Mouse (Mus musculus) brown adipose tissue, adult 24 weeks (tissue): ENCODE measurements around the gene Rcc2. TPM values are rescaled to one million over a fixed set of nuclear protein-coding genes. Genes with fewer than 3 reads are reported as not detected.

Experiments
- H3K27ac ChIP-seq: fragments of 200-500 bp; replicated peaks from 2 replicates; pipeline ENCODE4 v1.5.1; 2012; ENCODE audit warnings: low read depth, mild to moderate bottlenecking, low read length
- H3K4me1 ChIP-seq: fragments of 200-500 bp; 2 replicates; pipeline ENCODE4 v1.6.1; 2012; ENCODE audit warnings: low read length, mixed read lengths; ENCODE audit not compliant: control insufficient read depth, insufficient read depth, insufficient read length
- H3K4me3 ChIP-seq: fragments of 200-500 bp; 2 replicates; pipeline ENCODE4 v1.5.1; 2012; ENCODE audit warnings: low read depth, mild to moderate bottlenecking, low read length, moderate library complexity; ENCODE audit not compliant: insufficient read depth
- polyA plus RNA-seq: library from polyadenylated mRNA; stranded (reverse); fragments of >200 nt; gene quantifications from 2 replicates; pipeline ENCODE4 v1.2.4, GENCODE M21; 2012; ENCODE audit not compliant: missing spikeins, insufficient read depth, insufficient read length

Gene Rcc2
- polyA plus RNA-seq, result 8.8 and 9.9 TPM in 2 replicates

GRCm38 (mm10) chr4:140700269-140701018 is at the start of gene Rcc2:
Gene Rcc2, plus strand, starts transcription at chr4:140700541.
- peak within 1 kb of the TSS; percentile 100 for H3K4me3 ChIP-seq
- peaks cover 2% of the 10 kb centered on the region for H3K4me1 ChIP-seq
- peak within 1 kb of the TSS; percentile 88 for H3K27ac ChIP-seq

GRCm38 (mm10) chr4:140653835-140654583 is 46.3 kb upstream of the Rcc2 start:
- H3K27ac ChIP-seq, result no peak overlapping the region
- 0 out of 2 replicates have a peak, but pooled peaks cover 3% of the 10 kb centered on the region for H3K4me1 ChIP-seq
- no peak overlapping the region for H3K4me3 ChIP-seq

GRCm38 (mm10) chr4:140654798-140655197 is 45.5 kb upstream of the Rcc2 start:
- Histone ChIP-seq H3K4me3 (no peak overlapping the region), H3K4me1 (0 out of 2 replicates have a peak, but pooled peaks cover 3% of the 10 kb centered on the region), H3K27ac (no peak overlapping the region)

GRCm38 (mm10) chr4:140656529-140656928 is 43.8 kb upstream of the Rcc2 start:
- Histone ChIP-seq H3K4me3 (no peak overlapping the region), H3K27ac (no peak overlapping the region), H3K4me1 (0 out of 2 replicates have a peak, but pooled peaks cover 3% of the 10 kb centered on the region)

GRCm38 (mm10) chr4:140657681-140658575 is 42.4 kb upstream of the Rcc2 start:
- Histone ChIP-seq H3K4me1 (peaks cover 9% of the 10 kb centered on the region; the same call in 1 of the 2 replicates), H3K4me3 (peak overlapping the region; percentile 37; the same call in 1 of the 2 replicates), H3K27ac (no peak overlapping the region)

GRCm38 (mm10) chr4:140661406-140662022 is 38.8 kb upstream of the Rcc2 start:
- H3K4me3 ChIP-seq, result no peak overlapping the region
- H3K27ac ChIP-seq, result no peak overlapping the region

GRCm38 (mm10) chr4:140662453-140662852 is 37.9 kb upstream of the Rcc2 start:
- Histone ChIP-seq H3K27ac (no peak overlapping the region), H3K4me1 (peaks cover 9% of the 10 kb centered on the region; the same call in 1 of the 2 replicates), H3K4me3 (no peak overlapping the region)

More at GRCm38 (mm10) chr4:140661406-140662022, 38.8 kb upstream of the Rcc2 start:
- H3K4me1 ChIP-seq, result peaks cover 12% of the 10 kb centered on the region; the same call in 1 of the 2 replicates

GRCm38 (mm10) chr4:140662882-140663585 is 37.3 kb upstream of the Rcc2 start:
- no peak overlapping the region for H3K27ac ChIP-seq

DNA sequence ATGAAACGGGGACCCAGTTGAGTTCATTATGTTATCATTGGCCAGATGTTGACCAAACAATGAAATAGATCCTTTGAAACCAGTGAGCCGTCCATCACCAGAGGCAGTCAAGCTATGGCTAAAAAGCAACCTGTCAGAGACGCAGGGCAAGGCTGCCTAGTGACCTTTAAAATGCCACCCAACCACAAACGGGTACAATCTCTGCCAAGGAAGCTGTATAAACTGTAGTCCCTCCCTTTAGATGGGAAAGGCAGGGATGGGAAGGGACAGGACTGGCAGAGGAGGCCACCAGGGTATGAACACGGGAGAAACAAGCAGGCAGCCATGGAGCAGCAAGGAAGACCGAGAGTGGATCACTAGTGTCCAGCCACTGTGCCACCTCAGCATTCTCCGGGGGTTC is 35.3 kb upstream of the Rcc2 start:
- peaks cover 8% of the 10 kb centered on the region; the same call in 1 of the 2 replicates for H3K4me1 ChIP-seq
- no peak overlapping the region for H3K4me3 ChIP-seq
- H3K27ac ChIP-seq, result no peak overlapping the region

More at GRCm38 (mm10) chr4:140662882-140663585, 37.3 kb upstream of the Rcc2 start:
- Histone ChIP-seq H3K4me3 (no peak overlapping the region), H3K4me1 (peaks cover 8% of the 10 kb centered on the region; the same call in 1 of the 2 replicates)

- Histone ChIP-seq H3K4me3 (no peak within 1 kb of the TSS), H3K27ac (no peak within 1 kb of the TSS), H3K4me1 (peaks cover 8% of the 10 kb centered on the region; the same call in 1 of the 2 replicates)
Measured at GRCm38 (mm10) chr4:140665760-140666159, 34.6 kb upstream of the Rcc2 start, which contains the start of gene Arhgef10l. Gene Arhgef10l, minus strand, starts transcription at chr4:140666012.

DNA sequence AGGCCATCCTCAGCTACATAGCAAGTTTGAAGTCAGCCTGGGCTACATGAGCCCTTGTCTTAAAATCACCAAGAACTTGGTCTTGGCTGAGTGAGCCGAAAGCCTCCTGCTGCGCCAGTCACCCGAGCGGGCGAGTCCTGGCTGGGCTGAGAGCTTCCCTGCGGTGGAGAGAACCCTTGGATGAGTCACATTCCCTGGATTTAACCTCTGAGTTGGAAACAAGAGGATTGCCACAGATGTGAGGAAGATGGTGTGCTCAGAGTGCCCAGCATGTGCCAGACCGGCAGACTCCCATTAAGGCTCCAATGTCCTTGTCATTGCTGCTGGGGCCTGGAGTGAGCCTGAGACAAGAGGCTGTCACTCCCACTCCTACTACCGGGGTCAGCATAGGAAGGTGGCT is 32.5 kb upstream of the Rcc2 start:
- peaks cover 3% of the 10 kb centered on the region; the same call in 1 of the 2 replicates for H3K4me1 ChIP-seq
- H3K4me3 ChIP-seq, result no peak overlapping the region
- H3K27ac ChIP-seq, result no peak overlapping the region

DNA sequence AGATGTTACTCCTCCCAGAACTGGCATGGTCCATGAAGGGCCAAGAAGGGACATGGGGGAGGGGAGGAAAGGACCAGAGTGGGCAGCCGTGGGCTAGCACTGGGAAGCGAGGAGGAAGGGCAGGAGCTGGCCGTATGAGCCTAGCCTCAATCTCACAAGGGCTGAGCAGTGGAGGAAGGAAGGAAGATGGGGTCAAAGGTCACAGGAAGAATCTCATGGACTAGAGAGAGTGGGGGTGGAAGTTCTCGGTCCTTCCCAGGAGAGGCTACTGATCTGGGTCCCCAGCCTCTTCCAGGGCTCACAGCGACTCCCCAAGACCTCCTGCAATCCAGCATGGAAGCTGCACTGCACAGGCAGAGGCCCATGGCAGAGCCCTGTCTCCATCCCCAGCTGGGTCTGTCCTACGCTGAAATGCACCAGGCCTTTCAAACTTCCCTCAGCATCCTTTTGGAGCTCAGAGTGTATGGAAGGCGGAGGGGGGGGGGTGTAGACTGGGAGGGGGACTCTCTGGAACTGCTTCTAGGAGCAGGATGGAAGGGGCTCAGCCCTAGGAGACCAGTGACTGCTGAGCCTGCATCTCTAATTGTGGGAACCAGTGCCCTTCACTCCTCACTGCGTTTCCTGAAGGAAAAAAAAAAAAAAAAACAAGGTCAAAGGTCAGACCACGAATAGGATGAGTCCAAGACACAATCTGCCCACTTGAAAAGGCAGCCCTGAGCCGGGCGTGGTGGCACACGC is 26.6 kb upstream of the Rcc2 start:
- Histone ChIP-seq H3K27ac (no peak overlapping the region), H3K4me3 (no peak overlapping the region), H3K4me1 (no peaks in the 10 kb centered on the region)

DNA sequence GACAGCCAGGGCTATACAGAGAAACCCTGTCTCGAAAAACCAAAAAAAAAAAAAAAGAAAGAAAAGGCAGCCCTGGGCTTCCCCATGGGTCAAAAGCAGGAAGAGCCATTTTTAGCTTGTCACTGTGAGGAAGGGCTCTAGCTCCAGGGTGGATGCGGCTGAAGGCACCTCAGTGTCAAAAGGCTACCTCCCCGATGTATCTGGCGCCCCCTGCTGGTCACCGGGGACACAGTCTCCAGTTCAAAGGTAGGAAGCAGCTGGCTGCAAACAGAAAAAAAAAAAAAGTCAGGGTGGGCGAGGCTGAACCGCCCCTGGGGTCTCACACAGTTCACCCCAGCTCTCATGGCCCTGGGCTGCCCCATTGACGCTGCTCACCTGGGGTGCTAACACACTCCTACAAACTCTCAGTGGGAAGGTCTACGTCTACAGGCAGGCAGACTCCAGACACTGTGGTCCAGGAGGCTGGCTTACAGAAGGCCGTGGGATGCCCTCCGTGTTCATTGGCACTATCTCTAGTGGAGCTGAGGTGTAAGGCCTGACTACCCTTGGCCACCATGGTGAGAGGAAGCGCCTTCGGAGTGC is 25.9 kb upstream of the Rcc2 start:
- no peaks in the 10 kb centered on the region for H3K4me1 ChIP-seq
- H3K27ac ChIP-seq, result no peak overlapping the region
- no peak overlapping the region for H3K4me3 ChIP-seq
